Comparison of ENCODE assay signal across 22 mouse cellular contexts in genomic region chr13:4192511-4192910, GRCm38 (mm10). TPM values are rescaled to one million over a fixed set of nuclear protein-coding genes. Genes with fewer than 3 reads are reported as not detected.
DNase-seq lines count a peak whose midpoint lies in the region; ATAC-seq and TF ChIP-seq lines count a peak whose summit lies in the region.
"Had no signal": no experiment of that assay in that cellular context is flagged by ENCODE, and none has a peak within 500 bp of the region (broad histone marks: within the 10 kb centered on the region; RNA-seq: fewer than 3 reads in every experiment).

No protein-coding gene starts in this region.

- no peaks in the 10 kb centered on the region for H3K27me3 ChIP-seq in liver, adult 2 months (ENCODE audit: control insufficient read depth, insufficient read depth, low read length)
- no peaks in the 10 kb centered on the region for H3K27me3 ChIP-seq in liver, embryonic 12.5 days (replicated peaks)
- no peaks in the 10 kb centered on the region for H3K27me3 ChIP-seq in stomach, embryonic 15.5 days (replicated peaks)
- H3K27me3 ChIP-seq in stomach, postnatal 0 days (ENCODE audit: control insufficient read depth, insufficient read depth, low read length), result no peaks in the 10 kb centered on the region
- no peaks in the 10 kb centered on the region for H3K27me3 ChIP-seq in intestine, postnatal 0 days (replicated peaks; ENCODE audit: control insufficient read depth, insufficient read depth, low read length)
- H3K27me3 ChIP-seq: embryonic facial prominence, embryonic 12.5 days; forebrain, embryonic 15.5 days; hindbrain, embryonic 12.5 days had no signal

- H3K27ac ChIP-seq in liver, adult 2 months (replicated peaks; ENCODE audit: insufficient read depth, low read depth, low read length), result no peak overlapping the region
- H3K27ac ChIP-seq in liver, embryonic 12.5 days, result no peak overlapping the region
- no peak overlapping the region for H3K27ac ChIP-seq in stomach, embryonic 15.5 days
- H3K27ac ChIP-seq in stomach, postnatal 0 days (replicated peaks), result no peak overlapping the region
- no peak overlapping the region for H3K27ac ChIP-seq in intestine, postnatal 0 days (ENCODE audit: low read depth, low read length)
- H3K27ac ChIP-seq: embryonic facial prominence, embryonic 12.5 days; forebrain, embryonic 15.5 days; heart, embryonic 10.5 days; hindbrain, embryonic 12.5 days had no signal

- peak; percentile 76 for DNase-seq in liver, adult 2 months (ENCODE audit: extremely low read depth, low read depth, low spot score)
- no peak for DNase-seq in stomach, postnatal 0 days (ENCODE audit: low spot score)
- no peak for DNase-seq in layer of hippocampus, adult 18-20 months (ENCODE audit: low spot score in 2 of 2)
- DNase-seq in layer of hippocampus, postnatal 10 days (ENCODE audit: low spot score in 2 of 2), result no peak
- DNase-seq: adrenal gland, postnatal 14 days; cerebellum, adult 11-12 months; cerebellum, adult 9-10 months; cerebellum, postnatal 25 days; gastrocnemius, postnatal 10 days; heart, adult 18-20 months; heart, postnatal 10 days; heart, postnatal 4 days had no signal

- H3K4me2 ChIP-seq in liver, embryonic 12.5 days, result no peak overlapping the region
- no peak overlapping the region; the same call in 1 of the 2 replicates for H3K4me2 ChIP-seq in stomach, embryonic 15.5 days
- no peak overlapping the region for H3K4me2 ChIP-seq in stomach, postnatal 0 days (replicated peaks; ENCODE audit: low read depth)
- H3K4me2 ChIP-seq in intestine, postnatal 0 days (replicated peaks; ENCODE audit: low read depth), result peak overlapping the region; percentile 66
- H3K4me2 ChIP-seq: embryonic facial prominence, embryonic 12.5 days; forebrain, embryonic 15.5 days; hindbrain, embryonic 12.5 days had no signal

- peaks cover 12% of the 10 kb centered on the region; the same call in 1 of the 2 replicates for H3K4me1 ChIP-seq in liver, adult 2 months (ENCODE audit: control insufficient read depth, insufficient read depth, low read length)
- H3K4me1 ChIP-seq in liver, embryonic 12.5 days, result no peaks in the 10 kb centered on the region
- H3K4me1 ChIP-seq in stomach, embryonic 15.5 days, result no peaks in the 10 kb centered on the region
- H3K4me1 ChIP-seq in stomach, postnatal 0 days (replicated peaks; ENCODE audit: control insufficient read depth, insufficient read depth), result no peaks in the 10 kb centered on the region
- H3K4me1 ChIP-seq in intestine, postnatal 0 days (replicated peaks; ENCODE audit: control insufficient read depth, insufficient read depth, low read length), result no peaks in the 10 kb centered on the region
- H3K4me1 ChIP-seq: embryonic facial prominence, embryonic 12.5 days; forebrain, embryonic 15.5 days; heart, embryonic 10.5 days; hindbrain, embryonic 12.5 days had no signal

- no peak overlapping the region for H3K4me3 ChIP-seq in liver, adult 2 months (ENCODE audit: insufficient read depth, low read depth, low read length)
- H3K4me3 ChIP-seq in liver, embryonic 12.5 days, result no peak overlapping the region
- peak overlapping the region; percentile 30; the same call in 1 of the 2 replicates for H3K4me3 ChIP-seq in stomach, embryonic 15.5 days (replicated peaks)
- H3K4me3 ChIP-seq in stomach, postnatal 0 days (ENCODE audit: low read depth, low read length), result no peak overlapping the region
- H3K4me3 ChIP-seq in intestine, postnatal 0 days (ENCODE audit: low read depth, low read length), result peak overlapping the region; percentile 41
- H3K4me3 ChIP-seq: embryonic facial prominence, embryonic 12.5 days; forebrain, embryonic 15.5 days; heart, embryonic 10.5 days; hindbrain, embryonic 12.5 days had no signal

- TF ChIP-seq POLR2A in liver, adult 2 months (IDR thresholded peaks at IDR 0.05; ENCODE audit: extremely low read depth, insufficient read depth, low read length), result no peak

- H3K36me3 ChIP-seq in liver, adult 2 months (ENCODE audit: control insufficient read depth, insufficient read depth, low read length), result peaks cover 18% of the 10 kb centered on the region
- H3K36me3 ChIP-seq in liver, embryonic 12.5 days, result no peaks in the 10 kb centered on the region
- H3K36me3 ChIP-seq in stomach, embryonic 15.5 days, result no peaks in the 10 kb centered on the region
- H3K36me3 ChIP-seq in stomach, postnatal 0 days (ENCODE audit: control insufficient read depth, insufficient read depth, low read length), result no peaks in the 10 kb centered on the region
- H3K36me3 ChIP-seq in intestine, postnatal 0 days (ENCODE audit: control insufficient read depth, insufficient read depth), result no peaks in the 10 kb centered on the region; the same call in 1 of the 2 replicates
- H3K36me3 ChIP-seq: embryonic facial prominence, embryonic 12.5 days; forebrain, embryonic 15.5 days; heart, embryonic 10.5 days; hindbrain, embryonic 12.5 days had no signal

- no peaks in the 10 kb centered on the region for H3K9me3 ChIP-seq in liver, embryonic 12.5 days (replicated peaks)
- no peaks in the 10 kb centered on the region for H3K9me3 ChIP-seq in stomach, embryonic 15.5 days
- H3K9me3 ChIP-seq in stomach, postnatal 0 days (ENCODE audit: control insufficient read depth, low read length), result no peaks in the 10 kb centered on the region
- no peaks in the 10 kb centered on the region for H3K9me3 ChIP-seq in intestine, postnatal 0 days (ENCODE audit: control insufficient read depth)
- H3K9me3 ChIP-seq: embryonic facial prominence, embryonic 12.5 days; forebrain, embryonic 15.5 days; heart, embryonic 10.5 days; hindbrain, embryonic 12.5 days had no signal

- H3K79me2 ChIP-seq in liver, adult 2 months (ENCODE audit: control insufficient read depth, insufficient read depth, low read length), result peaks cover 7% of the 10 kb centered on the region; the same call in 1 of the 2 replicates

- TF ChIP-seq EP300 in stomach, postnatal 0 days (optimal IDR thresholded peaks at IDR 0.05), result no peak

- no peak for ATAC-seq in liver, embryonic 12.5 days
- ATAC-seq in stomach, embryonic 15.5 days (ENCODE audit: insufficient read depth, low FRiP score, low read depth), result no peak
- no peak for ATAC-seq in stomach, postnatal 0 days (ENCODE audit: low FRiP score, low TSS enrichment)
- no peak for ATAC-seq in intestine, postnatal 0 days
- ATAC-seq: forebrain, embryonic 15.5 days had no signal

- no peak for TF ChIP-seq CTCF in liver, adult 2 months (IDR thresholded peaks at IDR 0.05; ENCODE audit: low read depth, low read length)
- no peak for TF ChIP-seq CTCF in stomach, postnatal 0 days (IDR thresholded peaks at IDR 0.05; ENCODE audit: low read depth)
- no peak for TF ChIP-seq CTCF in intestine, postnatal 0 days (IDR thresholded peaks at IDR 0.05; ENCODE audit: low read depth)

- 13% methylated on average over 3 of the region's 3 CpGs for WGBS in liver, adult 2 months
- WGBS in liver, embryonic 12.5 days (ENCODE audit: insufficient replicate concordance), result 47% methylated on average over 3 of the region's 3 CpGs
- 62% methylated on average over 3 of the region's 3 CpGs for WGBS in stomach, embryonic 15.5 days
- WGBS in stomach, postnatal 0 days, result 52% methylated on average over 3 of the region's 3 CpGs
- 28% methylated on average over 3 of the region's 3 CpGs for WGBS in intestine, postnatal 0 days

- H3K9ac ChIP-seq in liver, adult 2 months (ENCODE audit: low read depth, low read length), result no peak overlapping the region
- no peak overlapping the region for H3K9ac ChIP-seq in liver, embryonic 12.5 days
- no peak overlapping the region for H3K9ac ChIP-seq in stomach, embryonic 15.5 days
- no peak overlapping the region for H3K9ac ChIP-seq in stomach, postnatal 0 days (ENCODE audit: low read length)
- H3K9ac ChIP-seq in intestine, postnatal 0 days (ENCODE audit: low read depth, low read length), result no peak overlapping the region
- H3K9ac ChIP-seq: embryonic facial prominence, embryonic 12.5 days; forebrain, embryonic 15.5 days; hindbrain, embryonic 12.5 days had no signal

RNA-seq across cellular contexts. Expression of gene Akr1c13, which starts 1.6 kb away (rescaled TPM):
- 182 and 231 TPM in 2 replicates for total RNA-seq in liver, adult 2 months (2014; rRNA removed)
- 30.1 and 34.6 TPM in 2 replicates for polyA plus RNA-seq in liver, adult 2 months (2012; rRNA removed)
- 26.1 and 29.1 TPM in 2 replicates for polyA plus RNA-seq in liver, embryonic 12.5 days (2016; fragmentation: Nextera tagmentation; extraction: Ambion mirVana)
- 128 and 152 TPM in 2 replicates for polyA plus RNA-seq in stomach, embryonic 15.5 days (2015; fragmentation: Nextera tagmentation; extraction: Ambion mirVana)
- polyA plus RNA-seq in stomach, postnatal 0 days (2015; fragmentation: Nextera tagmentation; extraction: Ambion mirVana), result 98.4 and 105 TPM in 2 replicates
- 458 and 493 TPM in 2 replicates for polyA plus RNA-seq in intestine, postnatal 0 days (2015; fragmentation: Nextera tagmentation; extraction: Ambion mirVana)
- 1 to 10 TPM in 1 of 2 experiments, under 1 TPM in 1; 0.36 to 1.4 TPM for total RNA-seq in layer of hippocampus, adult 18-20 months (2021)
- under 1 TPM; 0.73 to 0.85 TPM for total RNA-seq in layer of hippocampus, postnatal 10 days (2021)

RNA-seq across cellular contexts. Expression of gene Akr1c19, which starts 36.0 kb away (rescaled TPM):
- total RNA-seq in liver, adult 2 months (2014; rRNA removed), result 182 and 199 TPM in 2 replicates
- 20.3 and 25.8 TPM in 2 replicates for polyA plus RNA-seq in liver, adult 2 months (2012; rRNA removed)
- polyA plus RNA-seq in liver, embryonic 12.5 days (2016; fragmentation: Nextera tagmentation; extraction: Ambion mirVana), result 34.1 and 36.7 TPM in 2 replicates
- 125 and 188 TPM in 2 replicates for polyA plus RNA-seq in stomach, embryonic 15.5 days (2015; fragmentation: Nextera tagmentation; extraction: Ambion mirVana)
- 65.8 and 72.8 TPM in 2 replicates for polyA plus RNA-seq in stomach, postnatal 0 days (2015; fragmentation: Nextera tagmentation; extraction: Ambion mirVana)
- polyA plus RNA-seq in intestine, postnatal 0 days (2015; fragmentation: Nextera tagmentation; extraction: Ambion mirVana), result 936 and 1,023 TPM in 2 replicates
- under 1 TPM in 1 of 2 experiments, not detected in 1; 0.18 TPM for total RNA-seq in layer of hippocampus, adult 18-20 months (2021)
- total RNA-seq in layer of hippocampus, postnatal 10 days (2021), result under 1 TPM; 0.37 to 0.80 TPM
- total RNA-seq: ES-E14 had no signal
- polyA plus RNA-seq: cortical plate, adult 2 months had no signal

RNA-seq across cellular contexts. Expression of gene Akr1c18, which starts 42.1 kb away (rescaled TPM):
- total RNA-seq in liver, adult 2 months (2014; rRNA removed), result 0.55 and 3.0 TPM in 2 replicates
- polyA plus RNA-seq in liver, adult 2 months (2012; rRNA removed), result not detected in 2 replicates
- polyA plus RNA-seq in liver, embryonic 12.5 days (2016; fragmentation: Nextera tagmentation; extraction: Ambion mirVana), result 0.47 and 0.63 TPM in 2 replicates
- polyA plus RNA-seq in stomach, embryonic 15.5 days (2015; fragmentation: Nextera tagmentation; extraction: Ambion mirVana), result 1.0 and 1.3 TPM in 2 replicates
- 0.21 TPM in 2 replicates for polyA plus RNA-seq in stomach, postnatal 0 days (2015; fragmentation: Nextera tagmentation; extraction: Ambion mirVana)
- polyA plus RNA-seq in intestine, postnatal 0 days (2015; fragmentation: Nextera tagmentation; extraction: Ambion mirVana), result 0.18 and 0.38 TPM in 2 replicates
- total RNA-seq in layer of hippocampus, adult 18-20 months (2021), result 1 to 10 TPM; 1.8 to 3.6 TPM
- total RNA-seq in layer of hippocampus, postnatal 10 days (2021), result 1 to 10 TPM; 1.4 to 1.8 TPM
- total RNA-seq: heart, postnatal 10 days; heart, postnatal 4 days had no signal
- polyA plus RNA-seq: embryonic facial prominence, embryonic 12.5 days; forebrain, embryonic 11.5 days; forebrain, embryonic 15.5 days; hindbrain, embryonic 12.5 days had no signal

Comparison
In these comparisons a context has a peak if more than half of its experiments do, and no peak if none do; other contexts are left out.
1. H3K4me3 ChIP-seq: peak in stomach, embryonic 15.5 days (single experiment) and intestine, postnatal 0 days (single experiment); none in liver, adult 2 months (single experiment), liver, embryonic 12.5 days (single experiment) and stomach, postnatal 0 days (single experiment).